Mouse (Mus musculus) spleen, adult 2 months (tissue): ENCODE measurements at regions not wholly inside any gene's neighbourhood (a gene's known extent, or its start where the extent isn't known, plus 50 kb on each side); places are given as distances from the start of the nearest gene placed in this dataset.

ENCODE experiments used
- CTCF ChIP-seq: fragments of 200-500 bp; IDR thresholded peaks from 2 replicates; pipeline ENCODE4 v1.5.1; 2011; ENCODE audit warnings: mild to moderate bottlenecking, inconsistent platforms; ENCODE audit not compliant: insufficient read depth, insufficient read length, insufficient replicate concordance; ENCODE audit errors: extremely low read depth
- POLR2A ChIP-seq: fragments of 200-500 bp; IDR thresholded peaks from 2 replicates; pipeline ENCODE4 v1.6.1; 2011; ENCODE audit warnings: low read depth, low read length, inconsistent platforms

GRCm38 (mm10) chr9:117711793-117712192 lies 82.1 kb upstream of the Rbms3 start:
- TF ChIP-seq CTCF (no peak), POLR2A (no peak)
